ENCODE assay signal across 9 mouse cellular contexts in genomic region chr2:31653971-31654853, GRCm38 (mm10). TPM values are rescaled to one million over a fixed set of nuclear protein-coding genes. Genes with fewer than 3 reads are reported as not detected.
DNase-seq lines count a peak whose midpoint lies in the region; ATAC-seq and TF ChIP-seq lines count a peak whose summit lies in the region.
"Had no signal": no experiment of that assay in that cellular context is flagged by ENCODE, and none has a peak within 500 bp of the region (broad histone marks: within the 10 kb centered on the region; RNA-seq: fewer than 3 reads in every experiment).

No protein-coding gene starts in this region.

- peak overlapping the region; percentile 100 for H3K4me2 ChIP-seq in embryonic facial prominence, embryonic 13.5 days
- H3K4me2 ChIP-seq in intestine, embryonic 14.5 days (ENCODE audit: low read length), result peak overlapping the region; percentile 99
- H3K4me2 ChIP-seq in limb, embryonic 13.5 days (replicated peaks), result peak overlapping the region; percentile 99

- under 1% methylated on average over 80 of the region's 109 CpGs for WGBS in embryonic facial prominence, embryonic 13.5 days
- WGBS in intestine, embryonic 14.5 days, result under 1% methylated on average over 107 of the region's 109 CpGs
- under 1% methylated on average over 89 of the region's 109 CpGs for WGBS in limb, embryonic 13.5 days

- no peak for TF ChIP-seq POLR2A in ES-Bruce4 (IDR thresholded peaks at IDR 0.05; ENCODE audit: insufficient read depth, low read length)

- H3K9ac ChIP-seq in ES-Bruce4 (ENCODE audit: low read depth, poor library complexity, severe bottlenecking), result peak overlapping the region; percentile 57
- H3K9ac ChIP-seq in embryonic facial prominence, embryonic 13.5 days, result peak overlapping the region; percentile 55
- H3K9ac ChIP-seq in intestine, embryonic 14.5 days (ENCODE audit: low read length), result peak overlapping the region; percentile 25
- H3K9ac ChIP-seq in limb, embryonic 13.5 days, result peak overlapping the region; percentile 54; the same call in 1 of the 2 replicates

- H3K4me1 ChIP-seq in ES-Bruce4 (ENCODE audit: control insufficient read depth, insufficient read depth, low read length), result no peaks in the 10 kb centered on the region
- peaks cover 12% of the 10 kb centered on the region for H3K4me1 ChIP-seq in embryonic facial prominence, embryonic 13.5 days
- no peaks in the 10 kb centered on the region for H3K4me1 ChIP-seq in intestine, embryonic 14.5 days (replicated peaks; ENCODE audit: control insufficient read depth, insufficient read depth, low read length)
- peaks cover 12% of the 10 kb centered on the region; the same call in 1 of the 2 replicates for H3K4me1 ChIP-seq in limb, embryonic 13.5 days

- H3K27ac ChIP-seq in ES-Bruce4 (ENCODE audit: insufficient read depth, low read length), result no peak overlapping the region
- no peak overlapping the region for H3K27ac ChIP-seq in embryonic facial prominence, embryonic 13.5 days
- H3K27ac ChIP-seq in intestine, embryonic 14.5 days (ENCODE audit: low read depth), result no peak overlapping the region
- no peak overlapping the region for H3K27ac ChIP-seq in limb, embryonic 13.5 days

- no peak for TF ChIP-seq EP300 in ES-Bruce4 (IDR thresholded peaks at IDR 0.05; ENCODE audit: insufficient read depth, low read depth, low read length)

- H3K27me3 ChIP-seq in ES-Bruce4 (ENCODE audit: control insufficient read depth, insufficient read depth, low read length, poor library complexity, severe bottlenecking), result peaks cover 12% of the 10 kb centered on the region
- H3K27me3 ChIP-seq in embryonic facial prominence, embryonic 13.5 days, result peaks cover 92% of the 10 kb centered on the region
- peaks cover 81% of the 10 kb centered on the region for H3K27me3 ChIP-seq in intestine, embryonic 14.5 days (replicated peaks; ENCODE audit: control insufficient read depth, insufficient read depth, low read length)
- H3K27me3 ChIP-seq in limb, embryonic 13.5 days, result peaks cover 95% of the 10 kb centered on the region

- no peaks in the 10 kb centered on the region for H3K9me3 ChIP-seq in ES-Bruce4 (replicated peaks; ENCODE audit: control insufficient read depth, insufficient read depth, low read length, poor library complexity, severe bottlenecking)
- peaks cover 4% of the 10 kb centered on the region; the same call in 1 of the 2 replicates for H3K9me3 ChIP-seq in embryonic facial prominence, embryonic 13.5 days
- no peaks in the 10 kb centered on the region for H3K9me3 ChIP-seq in intestine, embryonic 14.5 days (ENCODE audit: control insufficient read depth, low read length)
- H3K9me3 ChIP-seq in limb, embryonic 13.5 days, result peaks cover 5% of the 10 kb centered on the region; the same call in 1 of the 2 replicates

- no peak for TF ChIP-seq CTCF in ES-Bruce4 (IDR thresholded peaks at IDR 0.05; ENCODE audit: low read depth, low read length)

- ATAC-seq in cerebellum, adult (ENCODE audit: insufficient number of reproducible peaks, low FRiP score, low TSS enrichment), result no peak
- no peak for ATAC-seq in embryonic facial prominence, embryonic 13.5 days (ENCODE audit: insufficient number of reproducible peaks, insufficient read depth, low FRiP score, low TSS enrichment, low read depth)
- ATAC-seq in intestine, embryonic 14.5 days (replicated peaks; ENCODE audit: low FRiP score, low TSS enrichment, low read depth), result peak; percentile 67
- ATAC-seq in limb, embryonic 13.5 days (ENCODE audit: low FRiP score, low read depth), result no peak
- no peak for ATAC-seq in erythroid progenitor cell, adult 5-6 weeks (replicated peaks; ENCODE audit: low FRiP score, poor library complexity, severe bottlenecking)

- H3K36me3 ChIP-seq in ES-Bruce4 (ENCODE audit: control insufficient read depth, insufficient read depth, low read length, poor library complexity, severe bottlenecking), result no peaks in the 10 kb centered on the region
- H3K36me3 ChIP-seq in embryonic facial prominence, embryonic 13.5 days, result no peaks in the 10 kb centered on the region
- no peaks in the 10 kb centered on the region for H3K36me3 ChIP-seq in intestine, embryonic 14.5 days (ENCODE audit: control insufficient read depth, insufficient read depth, low read length)
- no peaks in the 10 kb centered on the region for H3K36me3 ChIP-seq in limb, embryonic 13.5 days

- DNase-seq in cerebellum, adult 11 months, result peak; percentile 15
- peak; percentile 71 for DNase-seq in intestine, embryonic 14.5 days (ENCODE audit: low spot score)
- peak; percentile 84 for DNase-seq in right cerebral cortex, adult 18-20 months

- peak overlapping the region; percentile 89 for H3K4me3 ChIP-seq in ES-Bruce4 (ENCODE audit: low read depth, low read length)
- H3K4me3 ChIP-seq in embryonic facial prominence, embryonic 13.5 days, result peak overlapping the region; percentile 62
- H3K4me3 ChIP-seq in intestine, embryonic 14.5 days (ENCODE audit: low read depth, low read length), result peak overlapping the region; percentile 56
- H3K4me3 ChIP-seq in limb, embryonic 13.5 days, result peak overlapping the region; percentile 60

RNA-seq across cellular contexts. Expression of gene Prdm12, which starts 14.4 kb away (rescaled TPM):
- not detected in 2 replicates for polyA plus RNA-seq in ES-Bruce4 (2011; ENCODE audit: insufficient read depth, insufficient read length, low read depth, missing spikeins)
- polyA plus RNA-seq in embryonic facial prominence, embryonic 13.5 days (2015; fragmentation: Nextera tagmentation; extraction: Ambion mirVana), result 0.08 and 0.21 TPM in 2 replicates
- polyA plus RNA-seq in intestine, embryonic 14.5 days (2014; fragmentation: Nextera tagmentation; extraction: Ambion mirVana), result not detected in 2 replicates
- not detected in 2 replicates for polyA plus RNA-seq in limb, embryonic 13.5 days (2015; fragmentation: Nextera tagmentation; extraction: Ambion mirVana)
- not detected in 2 replicates for total RNA-seq in erythroid progenitor cell, adult 5-6 weeks (2015; ENCODE audit: low replicate concordance)
- total RNA-seq in erythroid progenitor cell, adult 5-6 weeks (2017; ENCODE audit: low replicate concordance), result not detected in 2 replicates
- polyA plus RNA-seq: C2C12 had no signal

RNA-seq across cellular contexts. Expression of gene Exosc2, which starts 16.3 kb away (rescaled TPM):
- 61.8 and 71.3 TPM in 2 replicates for polyA plus RNA-seq in ES-Bruce4 (2011; ENCODE audit: insufficient read depth, insufficient read length, low read depth, missing spikeins)
- 77.0 and 83.8 TPM in 2 replicates for polyA plus RNA-seq in embryonic facial prominence, embryonic 13.5 days (2015; fragmentation: Nextera tagmentation; extraction: Ambion mirVana)
- 65.4 and 70.7 TPM in 2 replicates for polyA plus RNA-seq in intestine, embryonic 14.5 days (2014; fragmentation: Nextera tagmentation; extraction: Ambion mirVana)
- polyA plus RNA-seq in limb, embryonic 13.5 days (2015; fragmentation: Nextera tagmentation; extraction: Ambion mirVana), result 73.7 and 78.1 TPM in 2 replicates
- total RNA-seq in erythroid progenitor cell, adult 5-6 weeks (2015; ENCODE audit: low replicate concordance), result 13.4 and 15.9 TPM in 2 replicates
- 12.6 and 25.5 TPM in 2 replicates for total RNA-seq in erythroid progenitor cell, adult 5-6 weeks (2017; ENCODE audit: low replicate concordance)

RNA-seq across cellular contexts. Expression of gene Abl1, which starts 34.0 kb away (rescaled TPM):
- 42.9 and 44.8 TPM in 2 replicates for polyA plus RNA-seq in ES-Bruce4 (2011; ENCODE audit: insufficient read depth, insufficient read length, low read depth, missing spikeins)
- polyA plus RNA-seq in embryonic facial prominence, embryonic 13.5 days (2015; fragmentation: Nextera tagmentation; extraction: Ambion mirVana), result 52.5 and 53.2 TPM in 2 replicates
- 48.1 and 49.8 TPM in 2 replicates for polyA plus RNA-seq in intestine, embryonic 14.5 days (2014; fragmentation: Nextera tagmentation; extraction: Ambion mirVana)
- 52.4 and 55.9 TPM in 2 replicates for polyA plus RNA-seq in limb, embryonic 13.5 days (2015; fragmentation: Nextera tagmentation; extraction: Ambion mirVana)
- 10.1 and 26.8 TPM in 2 replicates for total RNA-seq in erythroid progenitor cell, adult 5-6 weeks (2015; ENCODE audit: low replicate concordance)
- total RNA-seq in erythroid progenitor cell, adult 5-6 weeks (2017; ENCODE audit: low replicate concordance), result 24.1 and 26.5 TPM in 2 replicates

Comparison
In these comparisons a context has a peak if more than half of its experiments do, and no peak if none do; other contexts are left out.
1. DNase-seq: peak in every context shown above with its lines; median percentile 84 in right cerebral cortex, adult 18-20 months; 71 in intestine, embryonic 14.5 days; 15 in cerebellum, adult 11 months.